Mouse (Mus musculus): ENCODE data around the gene Wee2. TPM values are rescaled to one million over a fixed set of nuclear protein-coding genes. Genes with fewer than 3 reads are reported as not detected.

Gene Wee2
- polyA plus RNA-seq, 1 experiment from 2014 or later = 0.24 TPM

GRCm38 (mm10) chr6:40493229-40493628 lies 54.3 kb downstream of the Wee2 start, which contains the start of gene Tas2r108:
Gene Tas2r108, plus strand, starts transcription at chr6:40493529.
- H3K27ac ChIP-seq = no peak within 1 kb of the TSS
- H3K36me3 ChIP-seq (replicated peaks) = no peaks in the 10 kb centered on the region
- no peaks in the 10 kb centered on the region for H3K27me3 ChIP-seq
- no peak for ATAC-seq (ENCODE audit: low FRiP score)
- H3K9me3 ChIP-seq = no peaks in the 10 kb centered on the region
- H3K4me1 ChIP-seq = no peaks in the 10 kb centered on the region
- H3K9ac ChIP-seq = no peak within 1 kb of the TSS
- WGBS = 88% methylated on average over 3 of the region's 3 CpGs
- H3K4me2 ChIP-seq = no peak within 1 kb of the TSS
- H3K4me3 ChIP-seq (replicated peaks) = no peak within 1 kb of the TSS

Other genes with a start within 250 kb of the Wee2 start
- 39.9 and 44.1 TPM in 2 replicates for gene Agk, start 113.9 kb upstream of the Wee2 start, polyA plus RNA-seq (2016; fragmentation: Nextera tagmentation; extraction: Ambion mirVana)
- gene E330009J07Rik, start 3.0 kb upstream of the Wee2 start, polyA plus RNA-seq (2016; fragmentation: Nextera tagmentation; extraction: Ambion mirVana) = 25.8 and 28.4 TPM in 2 replicates
- 199 TPM in 2 replicates for gene Ssbp1, start 32.3 kb downstream of the Wee2 start, polyA plus RNA-seq (2016; fragmentation: Nextera tagmentation; extraction: Ambion mirVana)
- not detected in 2 replicates for gene Tas2r137, start 52.1 kb downstream of the Wee2 start, polyA plus RNA-seq (2016; fragmentation: Nextera tagmentation; extraction: Ambion mirVana)
- not detected in 2 replicates for gene Tas2r108, start 54.4 kb downstream of the Wee2 start, polyA plus RNA-seq (2016; fragmentation: Nextera tagmentation; extraction: Ambion mirVana)
- not detected in 2 replicates for gene Prss37, start 80.4 kb downstream of the Wee2 start, polyA plus RNA-seq (2016; fragmentation: Nextera tagmentation; extraction: Ambion mirVana)
- gene Olfr461, start 116.0 kb downstream of the Wee2 start, polyA plus RNA-seq (2016; fragmentation: Nextera tagmentation; extraction: Ambion mirVana) = 0.08 and 0.41 TPM in 2 replicates
- not detected in 2 replicates for gene Olfr460, start 130.4 kb downstream of the Wee2 start, polyA plus RNA-seq (2016; fragmentation: Nextera tagmentation; extraction: Ambion mirVana)
- 0.29 and 0.52 TPM in 2 replicates for gene Clec5a, start 146.7 kb downstream of the Wee2 start, polyA plus RNA-seq (2016; fragmentation: Nextera tagmentation; extraction: Ambion mirVana)
- gene Tas2r138, start 174.2 kb downstream of the Wee2 start, polyA plus RNA-seq (2016; fragmentation: Nextera tagmentation; extraction: Ambion mirVana) = not detected in 2 replicates
- gene Mgam, start 189.7 kb downstream of the Wee2 start, polyA plus RNA-seq (2016; fragmentation: Nextera tagmentation; extraction: Ambion mirVana) = 0.03 TPM in 1 of 2 replicates, not detected in the other

All from forebrain, embryonic 12.5 days (tissue).